Mouse (Mus musculus): Measurements from ENCODE around the gene Atp5j2. TPM values are rescaled to one million over a fixed set of nuclear protein-coding genes. Genes with fewer than 3 reads are reported as not detected.
"Not testable (repeated sequence)": the region's sequence is repeated elsewhere in the genome, so short reads cannot be mapped to it uniquely, and the experiment has no call there.

Atp5j2 gene
- 100 to 1,000 TPM; 292 to 295 TPM for total RNA-seq (2021)
- long read RNA-seq, experiment 1, transcript Atp5j2-202 (4 exons, 955 nt) = major isoform, 155 of 161 reads
- long read RNA-seq, experiment 1, partial matches to known transcripts = 4 of 161 reads
- long read RNA-seq, experiment 1, other reads (novel, unspliced or antisense) = 0 of 161 reads
- long read RNA-seq, experiment 2, transcript Atp5j2-202 (4 exons, 955 nt) = major isoform, 375 of 391 reads
- long read RNA-seq, experiment 2, partial matches to known transcripts = 8 of 391 reads
- long read RNA-seq, experiment 2, other reads (novel, unspliced or antisense) = 7 of 391 reads

DNA sequence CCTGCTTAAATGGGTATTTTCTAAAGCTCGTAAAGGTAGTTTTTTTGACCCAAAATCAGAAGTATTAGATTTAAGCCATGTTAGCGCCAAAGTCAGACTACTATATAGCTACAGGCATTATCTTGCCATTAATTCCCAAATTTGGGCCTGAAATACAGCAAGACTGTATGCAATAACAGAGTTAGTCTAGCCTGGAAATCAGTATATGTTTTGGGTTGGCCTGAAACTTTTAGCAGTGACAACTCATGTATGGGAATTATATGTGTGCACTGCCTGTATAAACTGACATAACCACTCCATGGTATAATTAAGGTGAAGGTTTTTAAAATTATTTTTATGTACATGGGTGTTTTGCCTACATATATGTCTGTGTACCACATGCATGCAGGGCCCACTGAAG is at the start of gene Atp5j2:
Atp5j2 (minus strand) TSS at position 101 of the 400 bp plus-strand sequence.
- DNase-seq (ENCODE audit: low spot score in 2 of 2) = no peak

GRCm38 (mm10) chr5:145234636-145235035 is 42.8 kb upstream of the Atp5j2 start:
- DNase-seq (ENCODE audit: low spot score in 2 of 2) = no peak

- peak in 1 of 2 experiments; percentile 12 for DNase-seq (ENCODE audit: low spot score in 2 of 2)
Observed at GRCm38 (mm10) chr5:145231893-145232411, 40.1 kb upstream of the Atp5j2 start.

- peak; percentile 97 to 98 for DNase-seq (ENCODE audit: low spot score in 2 of 2)
Observed at GRCm38 (mm10) chr5:145231367-145231871, 39.6 kb upstream of the Atp5j2 start, which contains the start of gene Zfp655. Zfp655 (plus strand) TSS chr5:145231715.

DNA sequence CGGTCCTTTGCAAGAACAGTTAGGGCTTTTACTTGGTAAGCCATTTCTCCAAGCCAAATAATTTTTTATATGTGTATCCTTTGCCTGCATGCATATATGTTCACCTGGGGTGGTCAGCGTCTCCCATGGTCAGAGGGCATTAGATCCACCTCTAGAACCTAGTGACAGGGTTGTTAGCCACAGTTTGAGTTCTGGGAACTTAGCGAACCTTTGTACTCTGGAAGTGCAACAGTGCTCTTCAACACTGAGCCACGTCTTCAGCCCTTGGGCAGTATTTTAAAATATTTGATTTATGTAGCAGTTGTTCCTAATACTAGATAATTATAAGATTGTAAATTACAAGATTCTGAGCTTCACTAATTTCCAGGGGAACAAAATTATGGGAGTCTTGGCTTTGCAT is 38.8 kb upstream of the Atp5j2 start:
- no peak for DNase-seq (ENCODE audit: low spot score in 2 of 2)

DNA sequence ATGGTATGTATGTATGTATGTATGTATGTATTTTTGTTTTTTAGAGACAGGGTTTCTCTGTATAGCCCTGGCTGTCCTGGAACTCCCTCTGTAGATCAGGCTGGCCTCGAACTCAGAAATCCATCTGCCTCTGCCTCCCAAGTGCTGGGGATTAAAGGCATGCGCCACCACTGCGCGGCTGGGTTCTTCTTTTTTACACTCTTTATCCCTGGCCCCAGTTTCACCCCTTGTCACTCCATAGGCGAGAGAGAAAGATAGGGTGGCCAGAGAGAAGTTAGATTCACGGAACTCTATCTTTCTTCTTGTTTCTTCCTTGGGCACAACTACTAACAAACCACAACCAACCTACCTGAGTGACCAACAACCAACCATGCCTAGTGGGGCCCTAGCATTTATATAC is 37.4 kb upstream of the Atp5j2 start:
- DNase-seq (ENCODE audit: low spot score in 2 of 2) = not testable (repeated sequence)

DNA sequence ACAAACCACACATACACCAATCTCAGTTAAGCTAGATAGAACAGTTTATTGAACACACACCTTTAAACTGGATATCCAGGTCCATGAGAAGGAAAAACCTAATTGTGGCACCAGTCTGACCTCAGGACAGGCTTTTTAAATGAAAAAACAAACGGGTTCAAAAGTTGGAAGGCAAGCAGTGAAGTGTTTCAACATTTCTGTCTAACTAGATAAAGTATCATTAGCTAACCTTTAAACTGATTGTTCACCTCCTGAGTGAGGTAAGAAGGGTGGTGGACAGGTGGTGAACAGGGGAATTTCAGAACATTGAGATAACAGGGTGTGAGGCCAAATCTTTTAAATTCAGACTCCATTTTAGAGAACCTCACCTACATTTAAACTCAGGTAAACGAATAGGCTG is 34.6 kb upstream of the Atp5j2 start:
- DNase-seq (ENCODE audit: low spot score in 2 of 2) = no peak

DNA sequence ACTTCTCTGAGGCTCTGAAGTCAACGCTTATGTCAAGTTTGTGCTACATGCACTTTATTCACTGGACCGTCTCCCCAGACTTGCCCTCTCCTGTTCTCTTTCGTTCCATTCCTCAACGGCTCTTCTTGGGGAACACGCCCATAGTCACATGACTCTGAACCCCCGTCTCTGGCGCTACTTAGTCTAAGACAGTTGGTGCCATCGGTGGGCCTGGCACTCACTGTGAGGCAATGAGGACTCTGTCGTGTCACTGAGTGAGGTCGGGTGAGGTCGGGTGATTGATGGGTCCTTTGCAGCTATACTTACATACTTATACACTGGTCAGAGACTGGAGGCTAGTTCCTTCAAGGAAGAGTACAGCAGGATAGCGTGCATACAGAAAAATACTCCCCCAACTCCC is 31.5 kb upstream of the Atp5j2 start:
- no peak for DNase-seq (ENCODE audit: low spot score in 2 of 2)

DNA sequence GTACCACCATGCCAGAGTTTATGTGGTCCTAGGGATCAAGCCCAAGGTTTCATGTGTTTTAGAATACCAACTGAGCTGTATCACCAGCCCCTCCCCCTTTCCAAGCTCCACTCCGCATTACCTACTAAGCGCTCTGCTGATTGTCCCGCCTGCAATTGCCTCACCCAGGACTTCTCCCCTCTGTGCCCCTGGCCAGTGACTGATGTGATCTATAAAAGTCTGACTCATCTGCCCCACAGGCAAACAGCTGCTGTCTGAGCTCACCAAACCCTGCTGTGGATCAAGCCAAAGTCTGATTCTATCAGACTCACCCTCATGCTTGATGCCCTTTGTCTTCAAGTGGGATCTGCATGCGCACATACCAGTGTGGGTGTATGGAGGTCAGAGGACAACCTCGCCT is 31.0 kb upstream of the Atp5j2 start:
- no peak for DNase-seq (ENCODE audit: low spot score in 2 of 2)

- no peak for DNase-seq (ENCODE audit: low spot score in 2 of 2)
Observed at GRCm38 (mm10) chr5:145219981-145220380, 28.1 kb upstream of the Atp5j2 start.

- no peak for DNase-seq (ENCODE audit: low spot score in 2 of 2)
Observed at GRCm38 (mm10) chr5:145218671-145219070, 26.8 kb upstream of the Atp5j2 start.

- no peak for DNase-seq (ENCODE audit: low spot score in 2 of 2)
Observed at GRCm38 (mm10) chr5:145218206-145218605, 26.3 kb upstream of the Atp5j2 start.

GRCm38 (mm10) chr5:145217746-145218145 is 25.9 kb upstream of the Atp5j2 start:
- DNase-seq (ENCODE audit: low spot score in 2 of 2) = no peak

DNA sequence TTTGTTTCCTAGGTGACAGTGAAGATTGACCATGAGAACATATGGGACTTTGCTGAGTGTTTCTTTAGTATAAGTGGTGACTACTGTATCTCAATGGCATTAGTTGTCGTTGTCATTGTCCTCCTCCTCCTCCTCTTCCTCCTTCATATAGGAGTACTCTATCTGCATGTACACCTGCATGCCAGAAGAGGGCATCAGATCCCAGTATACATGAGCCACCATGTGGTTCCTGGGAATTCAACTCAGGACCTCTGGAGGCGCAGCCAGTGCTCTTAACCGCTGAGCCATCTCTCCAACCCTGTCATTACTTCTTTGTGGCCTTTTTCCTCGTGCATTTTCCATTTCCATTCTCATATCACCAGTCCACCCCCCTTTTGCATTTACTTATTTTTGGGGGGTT is 22.8 kb upstream of the Atp5j2 start:
- no peak for DNase-seq (ENCODE audit: low spot score in 2 of 2)

DNA sequence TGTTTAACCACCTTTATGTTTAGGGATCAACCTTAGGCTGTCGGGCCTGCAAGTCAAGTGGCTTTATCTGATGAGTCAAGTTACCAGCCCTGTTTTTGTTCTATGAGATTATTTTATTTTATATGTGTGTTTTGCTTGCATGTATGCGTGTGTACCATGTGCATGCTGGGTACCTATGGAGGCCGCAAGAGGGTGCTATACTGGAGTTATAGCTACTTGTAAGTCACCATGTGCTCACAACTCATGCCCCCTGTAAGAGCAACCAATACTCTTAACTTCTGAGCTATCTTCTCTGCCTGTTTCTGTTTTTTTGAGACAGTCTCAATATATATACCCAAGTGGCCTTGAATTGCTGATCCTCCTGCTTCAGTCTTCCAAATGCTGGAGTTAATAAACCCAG is 21.6 kb upstream of the Atp5j2 start:
- no peak for DNase-seq (ENCODE audit: low spot score in 2 of 2)

DNA sequence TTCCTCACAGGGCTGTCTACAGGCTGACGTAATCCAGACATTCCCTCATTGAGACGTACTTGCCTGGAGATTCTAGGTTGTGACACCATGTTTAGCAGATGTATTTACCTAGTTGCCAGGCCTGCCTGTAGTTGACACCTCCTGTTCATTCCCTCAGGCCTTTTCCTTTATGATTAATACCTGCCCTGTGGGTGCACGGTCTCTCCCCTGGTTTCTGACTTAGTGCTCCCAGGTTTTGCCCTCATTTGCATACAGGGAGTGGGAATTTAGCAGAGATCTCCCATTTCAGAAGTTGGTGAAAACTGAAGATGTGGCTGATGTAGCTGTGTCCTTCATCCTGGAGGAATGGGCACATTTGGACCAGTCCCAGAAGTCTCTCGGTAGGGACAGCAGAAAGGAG is 20.4 kb upstream of the Atp5j2 start:
- DNase-seq (ENCODE audit: low spot score in 2 of 2) = no peak

GRCm38 (mm10) chr5:145211340-145211739 is 19.5 kb upstream of the Atp5j2 start:
- no peak for DNase-seq (ENCODE audit: low spot score in 2 of 2)

GRCm38 (mm10) chr5:145208391-145208790 is 16.5 kb upstream of the Atp5j2 start:
- not testable (repeated sequence) for DNase-seq (ENCODE audit: low spot score in 2 of 2)

- DNase-seq (ENCODE audit: low spot score in 2 of 2) = no peak
Observed at GRCm38 (mm10) chr5:145207954-145208353, 16.1 kb upstream of the Atp5j2 start.

- no peak for DNase-seq (ENCODE audit: low spot score in 2 of 2)
Observed at GRCm38 (mm10) chr5:145207385-145207784, 15.5 kb upstream of the Atp5j2 start.

DNA sequence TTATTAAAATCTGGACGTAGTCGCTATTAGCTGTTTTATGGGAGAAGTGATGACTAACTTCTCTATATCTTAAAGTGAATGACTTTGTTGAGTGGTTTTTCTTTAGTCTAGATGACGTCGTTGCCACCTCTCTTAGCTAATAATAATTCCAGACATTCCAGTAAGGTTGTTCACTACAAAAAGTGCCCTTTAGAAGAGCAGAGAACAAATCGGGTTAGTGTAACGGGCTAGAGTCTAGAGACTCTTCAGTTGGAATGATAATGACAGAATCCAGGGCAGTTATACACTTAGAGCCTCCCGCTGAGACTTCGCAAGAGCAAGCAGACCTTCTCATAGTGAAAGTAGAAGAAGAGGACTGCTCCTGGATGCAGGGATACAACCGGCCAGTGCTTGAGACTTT is 13.2 kb upstream of the Atp5j2 start:
- DNase-seq (ENCODE audit: low spot score in 2 of 2) = no peak

DNA sequence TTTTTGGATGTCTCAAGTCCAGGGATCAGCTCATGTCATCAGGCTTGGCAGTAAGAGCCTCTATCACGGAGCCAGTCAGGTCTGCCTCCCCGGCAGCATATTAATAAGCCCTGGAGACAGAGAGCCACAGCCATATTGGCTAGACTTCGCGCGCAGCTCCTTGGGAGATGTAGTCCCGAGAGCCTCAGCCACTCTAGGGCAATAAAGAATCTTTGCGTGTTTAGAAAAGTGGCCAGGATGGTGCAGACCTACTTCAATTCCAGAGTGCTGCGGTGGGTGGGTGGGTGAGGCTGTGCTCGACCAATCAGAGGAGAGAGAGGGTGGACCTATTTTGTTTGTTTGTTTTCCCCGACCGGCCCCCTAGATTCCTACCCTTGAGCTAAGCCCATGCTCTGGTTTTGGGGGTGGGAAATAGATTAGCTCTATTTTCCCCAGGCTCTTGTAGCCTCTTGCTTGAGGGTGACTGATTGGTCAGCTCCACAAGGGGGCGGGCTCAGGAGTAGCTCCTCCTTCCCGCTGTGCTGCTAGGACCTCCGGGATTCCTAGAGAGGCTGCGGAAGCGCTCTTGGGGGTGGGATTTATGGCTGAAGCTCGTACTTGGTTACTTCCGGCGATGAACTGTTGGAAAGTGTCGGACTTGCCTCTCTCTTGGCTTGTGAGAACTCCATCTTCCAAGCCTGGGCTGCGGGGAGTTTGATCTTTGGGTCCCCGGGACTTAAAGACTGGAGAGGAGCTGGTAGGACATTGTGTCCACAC is 12.3 kb upstream of the Atp5j2 start, which contains the start of gene Zkscan5:
Zkscan5 (plus strand) TSS at position 627 of the 756 bp plus-strand sequence.
- peak; percentile 96 to 98 for DNase-seq (ENCODE audit: low spot score in 2 of 2)

Measured in layer of hippocampus, postnatal 14 days (tissue).